Mouse (Mus musculus) brain, embryonic 14.5 days (tissue): ENCODE measurements around the gene Kif5a.

Experiments
- CTCF ChIP-seq: fragments of 200-500 bp; IDR thresholded peaks from 2 replicates; pipeline ENCODE4 v1.5.1; 2012; ENCODE audit warnings: inconsistent platforms, mild to moderate bottlenecking, moderate library complexity, borderline replicate concordance; ENCODE audit not compliant: insufficient read depth, insufficient read length; ENCODE audit errors: extremely low read depth
- POLR2A ChIP-seq: fragments of 200-500 bp; IDR thresholded peaks from 2 replicates; pipeline ENCODE4 v1.6.1; 2012; ENCODE audit warnings: mild to moderate bottlenecking, inconsistent platforms, borderline replicate concordance; ENCODE audit not compliant: poor library complexity, insufficient read depth, insufficient read length, severe bottlenecking; ENCODE audit errors: extremely low read depth

- TF ChIP-seq POLR2A (no peak), CTCF (no peak)
These were observed 2.6 kb upstream of the Kif5a start for GRCm38 (mm10) chr10:127265727-127266111.
